Mouse (Mus musculus) midbrain, embryonic 10.5 days (tissue): ENCODE measurements around the gene Lurap1l. TPM values are rescaled to one million over a fixed set of nuclear protein-coding genes. Genes with fewer than 3 reads are reported as not detected.

Experiments
- DNase-seq: peaks from one replicate; pipeline ENCODE4 v3.0.0-alpha.2; 2017; ENCODE audit warnings: low spot score
- H3K27ac ChIP-seq: fragments of 300-500 bp; sonication (generic); replicated peaks from 2 replicates; pipeline ENCODE4 v1.5.1; 2016; ENCODE audit warnings: mild to moderate bottlenecking
- H3K27me3 ChIP-seq: fragments of 300-500 bp; sonication (generic); 2 replicates; pipeline ENCODE4 v1.6.1; 2016; ENCODE audit warnings: low read depth, mild to moderate bottlenecking; ENCODE audit not compliant: poor library complexity, severe bottlenecking
- H3K36me3 ChIP-seq: fragments of 300-500 bp; sonication (generic); 2 replicates; pipeline ENCODE4 v1.6.1; 2016; ENCODE audit warnings: mild to moderate bottlenecking, moderate library complexity
- H3K4me1 ChIP-seq: fragments of 300-500 bp; sonication (generic); 2 replicates; pipeline ENCODE4 v1.6.1; 2016
- H3K4me3 ChIP-seq: fragments of 300-500 bp; sonication (generic); 2 replicates; pipeline ENCODE4 v1.5.1; 2016; ENCODE audit warnings: mild to moderate bottlenecking, moderate library complexity
- H3K9me3 ChIP-seq: fragments of 300-500 bp; sonication (generic); replicated peaks from 2 replicates; pipeline ENCODE4 v1.6.1; 2016; ENCODE audit warnings: mild to moderate bottlenecking
- WGBS: fragments of 180-500 bp; shearing (Covaris S2); methylation state at CpG from one replicate; pipeline ENCODE4 v1.1.7; 2016; 5-methylcytosine and 5-hydroxymethylcytosine counted together
- polyA plus RNA-seq: library from polyadenylated mRNA; unstranded; fragments of >200 nt; fragmentation: Nextera tagmentation; extraction: Ambion mirVana; gene quantifications from 2 replicates; pipeline ENCODE4 v1.2.1, GENCODE M21; 2016

The Lurap1l gene
- polyA plus RNA-seq, 1 experiment from 2014 or later: 2.4 TPM

DNA sequence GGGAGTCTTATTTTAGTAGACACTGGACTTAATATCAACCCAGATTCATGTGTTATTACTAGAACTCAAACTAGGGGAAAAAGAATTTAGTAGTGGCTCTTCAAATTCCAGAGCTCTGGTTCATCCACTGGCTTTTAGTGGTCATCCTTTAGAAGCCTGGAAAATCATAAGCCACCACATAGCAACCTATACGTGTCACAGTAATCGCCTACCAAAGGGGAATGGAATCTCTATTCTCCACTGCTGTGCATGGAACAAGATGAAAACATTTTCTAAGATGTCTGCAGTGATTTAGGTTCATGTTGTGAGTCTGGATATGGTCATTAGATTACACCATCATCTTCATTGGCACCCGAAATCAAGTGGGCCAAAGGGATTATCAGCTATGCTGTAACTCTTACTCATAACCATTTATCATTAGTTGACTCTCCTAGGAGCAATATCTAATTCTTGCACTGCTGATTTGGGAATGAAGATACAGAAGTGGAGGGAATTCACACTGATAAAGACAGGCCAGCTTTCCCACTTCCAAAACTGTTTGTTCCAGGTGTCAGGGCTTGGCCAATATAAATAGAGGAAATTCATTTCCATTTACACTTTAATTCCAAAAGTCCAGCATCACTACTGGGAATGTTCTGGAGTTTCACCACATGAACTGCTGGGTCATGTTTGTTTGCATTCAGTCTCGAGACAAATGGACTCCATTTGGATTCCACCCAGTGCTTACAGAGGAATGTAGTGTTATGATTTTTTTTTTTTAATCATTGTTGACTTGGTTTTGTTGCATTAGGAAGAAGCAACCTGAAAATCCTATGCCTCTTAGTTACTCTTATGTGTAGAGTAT lies 11.4 kb downstream of the Lurap1l start:
- DNase-seq: no peak
- no peak overlapping the region for H3K4me3 ChIP-seq
- 85% methylated on average over 4 of the region's 4 CpGs for WGBS
- no peaks in the 10 kb centered on the region for H3K9me3 ChIP-seq
- H3K27ac ChIP-seq: no peak overlapping the region
- H3K4me1 ChIP-seq: no peaks in the 10 kb centered on the region
- no peaks in the 10 kb centered on the region for H3K27me3 ChIP-seq
- H3K36me3 ChIP-seq: no peaks in the 10 kb centered on the region

GRCm38 (mm10) chr4:80922654-80923053 lies 12.2 kb downstream of the Lurap1l start:
- Histone ChIP-seq H3K9me3 (no peaks in the 10 kb centered on the region), H3K4me1 (no peaks in the 10 kb centered on the region), H3K27ac (no peak overlapping the region), H3K4me3 (no peak overlapping the region), H3K27me3 (no peaks in the 10 kb centered on the region), H3K36me3 (no peaks in the 10 kb centered on the region)
- DNase-seq: no peak
- WGBS: 91% methylated on average over 2 of the region's 2 CpGs

DNA sequence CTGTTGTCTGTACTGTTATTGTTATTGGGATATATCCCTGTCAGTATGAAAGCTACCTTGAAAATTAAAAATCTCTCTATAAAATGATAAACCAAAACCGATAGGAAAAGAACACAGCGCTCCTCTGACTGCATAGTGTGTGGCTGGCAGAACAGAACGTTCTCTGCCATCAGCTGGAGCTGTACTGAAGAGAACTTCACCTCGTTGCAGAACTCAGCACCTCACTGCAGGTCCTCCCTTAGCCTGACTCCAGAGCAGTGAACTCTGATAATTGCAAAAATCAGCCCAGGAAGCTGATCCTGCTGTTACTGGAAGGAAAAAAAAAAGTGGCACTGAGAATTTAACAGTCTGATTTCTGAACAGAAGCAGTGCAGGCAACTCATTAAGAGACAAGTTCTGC lies 14.4 kb downstream of the Lurap1l start:
- WGBS: 78% methylated on average over 4 of the region's 4 CpGs
- Histone ChIP-seq H3K27ac (no peak overlapping the region), H3K4me1 (no peaks in the 10 kb centered on the region)

DNA sequence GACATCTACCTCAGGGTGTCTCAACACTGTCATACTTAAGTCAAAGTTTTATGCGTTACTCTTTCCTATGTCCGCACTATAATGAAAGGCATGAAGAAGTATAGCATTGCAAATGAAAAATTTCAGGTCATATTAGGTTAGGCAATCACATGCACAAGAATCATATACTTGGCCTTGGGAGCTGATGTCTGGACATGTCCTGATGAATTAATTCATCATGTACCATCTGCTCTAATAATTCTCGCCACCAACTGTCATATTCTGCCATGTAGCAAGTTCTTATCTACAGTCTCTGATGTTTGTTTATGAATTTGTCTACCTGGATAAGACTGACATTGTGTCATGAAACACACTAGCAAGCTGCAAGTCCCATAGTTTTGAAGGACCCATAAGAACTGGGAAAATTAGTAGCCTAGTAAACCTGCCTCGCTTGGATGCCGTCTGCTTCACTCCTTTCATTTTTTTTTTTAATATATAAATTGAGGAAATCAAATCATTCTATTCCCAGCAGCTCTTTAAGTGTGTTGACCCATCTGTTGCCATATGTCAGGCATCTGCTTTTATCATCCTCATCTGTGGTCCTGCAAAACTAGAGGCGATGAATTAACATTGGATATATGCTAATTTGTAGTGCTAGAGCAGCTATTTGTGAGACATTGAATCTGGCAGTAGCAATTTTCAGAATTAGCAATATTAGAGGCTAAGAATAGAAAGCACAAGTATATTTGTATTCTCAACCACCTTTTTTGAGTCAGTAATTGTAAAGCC lies 15.5 kb downstream of the Lurap1l start:
- Histone ChIP-seq H3K27ac (no peak overlapping the region), H3K4me1 (no peaks in the 10 kb centered on the region), H3K9me3 (no peaks in the 10 kb centered on the region), H3K27me3 (no peaks in the 10 kb centered on the region), H3K4me3 (no peak overlapping the region), H3K36me3 (no peaks in the 10 kb centered on the region)
- WGBS: 92% methylated on average over 6 of the region's 6 CpGs
- no peak for DNase-seq

More for the DNA sequence above, 14.4 kb downstream of the Lurap1l start:
- Histone ChIP-seq H3K4me3 (no peak overlapping the region), H3K27me3 (no peaks in the 10 kb centered on the region), H3K36me3 (no peaks in the 10 kb centered on the region), H3K9me3 (no peaks in the 10 kb centered on the region)
- DNase-seq: no peak

- no peaks in the 10 kb centered on the region for H3K36me3 ChIP-seq
- H3K27me3 ChIP-seq: no peaks in the 10 kb centered on the region
- DNase-seq: no peak
- H3K4me1 ChIP-seq: no peaks in the 10 kb centered on the region
- H3K9me3 ChIP-seq: no peaks in the 10 kb centered on the region
- 95% methylated on average over 3 of the region's 3 CpGs for WGBS
- no peak overlapping the region for H3K4me3 ChIP-seq
- no peak overlapping the region for H3K27ac ChIP-seq
Observed at GRCm38 (mm10) chr4:80934749-80935148, 24.3 kb downstream of the Lurap1l start.

- WGBS: 82% methylated on average over 2 of the region's 2 CpGs
- Histone ChIP-seq H3K4me1 (no peaks in the 10 kb centered on the region), H3K27me3 (no peaks in the 10 kb centered on the region), H3K27ac (no peak overlapping the region), H3K36me3 (no peaks in the 10 kb centered on the region), H3K9me3 (no peaks in the 10 kb centered on the region), H3K4me3 (no peak overlapping the region)
- DNase-seq: no peak
Observed at GRCm38 (mm10) chr4:80939115-80939514, 28.7 kb downstream of the Lurap1l start.

GRCm38 (mm10) chr4:80940946-80941345 lies 30.5 kb downstream of the Lurap1l start:
- H3K27me3 ChIP-seq: no peaks in the 10 kb centered on the region
- no peak for DNase-seq
- WGBS: 89% methylated on average over 4 of the region's 4 CpGs
- no peaks in the 10 kb centered on the region for H3K4me1 ChIP-seq
- H3K4me3 ChIP-seq: no peak overlapping the region
- H3K27ac ChIP-seq: no peak overlapping the region
- no peaks in the 10 kb centered on the region for H3K9me3 ChIP-seq
- no peaks in the 10 kb centered on the region for H3K36me3 ChIP-seq

- Histone ChIP-seq H3K27me3 (no peaks in the 10 kb centered on the region), H3K36me3 (no peaks in the 10 kb centered on the region), H3K4me1 (no peaks in the 10 kb centered on the region), H3K9me3 (no peaks in the 10 kb centered on the region), H3K27ac (no peak overlapping the region), H3K4me3 (no peak overlapping the region)
- no peak for DNase-seq
- WGBS: 83% methylated on average over 3 of the region's 3 CpGs
Observed at GRCm38 (mm10) chr4:80941978-80942377, 31.5 kb downstream of the Lurap1l start.

- H3K36me3 ChIP-seq: no peaks in the 10 kb centered on the region
- no peak for DNase-seq
Observed at GRCm38 (mm10) chr4:80944605-80945004, 34.2 kb downstream of the Lurap1l start.

DNA sequence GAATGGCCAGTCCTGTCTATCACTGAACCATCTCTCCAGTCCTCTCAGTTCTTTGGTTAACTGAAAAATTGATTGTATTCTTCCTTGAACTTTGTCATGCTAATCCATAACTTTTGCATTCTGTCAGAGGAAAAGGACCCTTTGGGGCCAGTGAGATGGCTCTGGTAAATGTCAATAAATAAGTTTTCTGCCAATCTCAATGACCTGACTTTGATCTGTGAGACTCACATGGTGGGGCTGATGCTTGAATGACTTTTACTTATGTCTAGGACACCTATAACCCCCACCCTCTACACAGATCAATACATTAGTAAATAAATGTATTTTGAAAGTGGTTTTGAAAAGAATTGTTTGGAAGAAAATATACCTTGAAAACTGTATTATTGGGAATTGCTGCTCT lies 38.7 kb downstream of the Lurap1l start:
- Histone ChIP-seq H3K4me3 (no peak overlapping the region), H3K4me1 (no peaks in the 10 kb centered on the region), H3K27ac (no peak overlapping the region), H3K27me3 (no peaks in the 10 kb centered on the region), H3K9me3 (no peaks in the 10 kb centered on the region), H3K36me3 (no peaks in the 10 kb centered on the region)
- no peak for DNase-seq

More at GRCm38 (mm10) chr4:80944605-80945004, 34.2 kb downstream of the Lurap1l start:
- no peaks in the 10 kb centered on the region for H3K9me3 ChIP-seq
- no peaks in the 10 kb centered on the region for H3K27me3 ChIP-seq
- H3K4me3 ChIP-seq: no peak overlapping the region
- H3K27ac ChIP-seq: no peak overlapping the region
- no peaks in the 10 kb centered on the region for H3K4me1 ChIP-seq

GRCm38 (mm10) chr4:80949720-80950119 lies 39.3 kb downstream of the Lurap1l start:
- WGBS: 87% methylated on average over 2 of the region's 2 CpGs
- no peaks in the 10 kb centered on the region for H3K27me3 ChIP-seq
- no peak overlapping the region for H3K4me3 ChIP-seq
- H3K36me3 ChIP-seq: no peaks in the 10 kb centered on the region
- H3K9me3 ChIP-seq: no peaks in the 10 kb centered on the region
- H3K4me1 ChIP-seq: no peaks in the 10 kb centered on the region
- H3K27ac ChIP-seq: no peak overlapping the region
- no peak for DNase-seq

- Histone ChIP-seq H3K27me3 (no peaks in the 10 kb centered on the region), H3K4me3 (no peak overlapping the region), H3K36me3 (no peaks in the 10 kb centered on the region), H3K9me3 (no peaks in the 10 kb centered on the region), H3K4me1 (no peaks in the 10 kb centered on the region), H3K27ac (no peak overlapping the region)
- 86% methylated on average over 8 of the region's 8 CpGs for WGBS
- no peak for DNase-seq
Observed at GRCm38 (mm10) chr4:80950280-80950781, 39.9 kb downstream of the Lurap1l start.

DNA sequence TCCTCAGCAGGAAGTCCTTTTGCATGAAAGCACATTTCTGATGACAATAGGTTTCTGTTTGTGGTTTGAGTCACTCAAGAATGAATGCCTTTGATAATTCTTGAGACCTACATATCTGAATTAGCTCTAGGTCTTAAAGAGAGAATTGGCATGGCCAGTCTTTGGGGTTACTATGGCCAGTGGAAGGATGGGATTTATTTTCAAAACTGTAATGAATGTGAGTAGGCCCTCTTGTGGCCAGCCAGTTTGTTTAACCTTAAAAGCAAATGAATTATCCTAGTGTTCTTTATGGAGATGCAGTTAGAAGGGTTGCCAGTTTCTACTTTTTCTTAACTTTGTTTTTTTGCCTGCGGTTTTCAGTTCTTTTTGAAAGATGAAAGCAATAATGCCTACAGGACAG lies 42.2 kb downstream of the Lurap1l start:
- H3K36me3 ChIP-seq: no peaks in the 10 kb centered on the region
- no peak overlapping the region for H3K27ac ChIP-seq
- WGBS: 69% methylated on average over 1 of the region's 1 CpGs
- no peaks in the 10 kb centered on the region for H3K9me3 ChIP-seq
- H3K4me3 ChIP-seq: no peak overlapping the region
- H3K27me3 ChIP-seq: no peaks in the 10 kb centered on the region
- H3K4me1 ChIP-seq: no peaks in the 10 kb centered on the region
- DNase-seq: no peak
